Mouse (Mus musculus): ENCODE results near the gene Radil.

Gene Radil

GRCm38 (mm10) chr5:142545014-142545795 lies 5.7 kb downstream of the Radil start:
- in situ Hi-C loops (cut with MboI, MseI), result no loop called here

GRCm38 (mm10) chr5:142537286-142537685 lies 13.6 kb downstream of the Radil start:
- in situ Hi-C loops (cut with MboI, MseI), result no loop called here

DNA sequence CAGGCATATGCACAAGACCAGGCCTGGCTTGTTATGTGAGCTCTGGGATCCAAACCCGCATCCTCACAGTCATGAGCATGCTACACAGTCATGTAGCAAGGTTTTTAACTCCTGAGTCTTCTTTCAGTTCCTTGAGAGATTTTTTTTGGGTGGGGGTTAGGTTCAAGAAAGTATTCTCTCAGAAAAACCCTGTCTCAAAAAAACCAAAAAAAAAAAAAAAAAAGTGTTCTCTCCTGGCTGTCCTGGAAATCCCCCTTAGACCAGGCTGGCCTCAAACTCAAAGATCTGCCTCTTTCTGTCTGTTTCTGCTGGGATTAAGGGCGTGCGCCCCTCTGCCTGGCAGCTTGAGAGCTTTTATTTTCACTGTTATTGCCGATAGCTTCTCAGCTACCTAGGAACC lies 15.5 kb downstream of the Radil start:
- in situ Hi-C loops (cut with MboI, MseI), result no loop called here

GRCm38 (mm10) chr5:142529915-142530314 lies 21.0 kb downstream of the Radil start, which contains the start of gene Papolb:
Gene Papolb (minus strand): TSS chr5:142530076.
- in situ Hi-C loops (cut with MboI, MseI), result no loop called here

- in situ Hi-C loops (cut with MboI, MseI), result no loop called here
These were observed 26.0 kb downstream of the Radil start for GRCm38 (mm10) chr5:142524711-142525464.

DNA sequence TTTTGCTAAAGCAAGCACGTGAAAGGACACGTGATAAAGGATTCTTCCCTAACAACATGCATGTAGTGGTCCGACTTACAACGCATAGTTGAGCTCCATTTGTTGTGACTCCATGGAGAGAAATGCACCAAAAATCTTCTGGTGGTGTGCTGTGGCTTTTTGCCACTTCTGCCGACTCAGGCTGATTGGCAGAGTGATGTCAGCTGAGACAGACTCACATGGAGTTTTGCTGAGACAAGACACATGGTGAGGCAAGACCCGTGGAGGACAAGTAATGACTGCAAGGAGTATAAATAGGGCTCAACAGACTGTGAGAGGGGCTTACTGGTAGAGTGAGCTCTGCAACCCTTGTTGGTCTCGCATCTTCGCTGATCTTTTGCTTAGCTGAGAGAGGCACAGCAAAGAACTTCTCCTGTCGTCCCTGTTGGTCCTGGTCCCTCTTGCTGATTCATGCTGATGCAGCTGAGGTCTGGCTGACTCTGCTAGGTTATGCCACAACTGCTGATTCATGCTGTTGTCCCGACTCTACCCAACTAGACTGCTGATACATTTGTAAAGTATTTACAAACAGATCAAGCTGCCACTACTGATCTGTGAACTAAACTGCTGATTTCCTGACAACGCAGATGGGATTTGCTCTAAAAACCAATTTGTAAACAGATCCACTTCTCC lies 29.6 kb downstream of the Radil start:
- in situ Hi-C loops (cut with MboI, MseI), result no loop called here

DNA sequence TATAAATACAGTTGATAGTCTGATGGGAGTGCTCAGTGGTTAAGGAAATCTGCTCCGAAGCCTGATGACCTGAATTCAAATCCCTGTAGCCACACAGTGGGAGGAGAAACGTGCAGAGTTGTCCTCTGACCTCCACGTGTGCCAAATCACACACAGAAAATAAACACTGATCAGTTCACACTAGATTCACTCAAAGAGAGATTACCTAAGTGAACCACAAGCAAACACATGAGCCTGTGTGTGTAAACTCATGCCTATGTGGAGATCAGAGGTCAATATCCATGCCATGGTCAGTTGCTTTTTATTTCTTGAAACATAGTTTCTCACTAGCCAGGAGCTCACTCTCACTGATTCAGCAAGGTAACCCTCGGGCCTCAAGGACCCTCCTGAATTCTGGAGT lies 30.5 kb downstream of the Radil start:
- in situ Hi-C loops (cut with MboI, MseI), result no loop called here

DNA sequence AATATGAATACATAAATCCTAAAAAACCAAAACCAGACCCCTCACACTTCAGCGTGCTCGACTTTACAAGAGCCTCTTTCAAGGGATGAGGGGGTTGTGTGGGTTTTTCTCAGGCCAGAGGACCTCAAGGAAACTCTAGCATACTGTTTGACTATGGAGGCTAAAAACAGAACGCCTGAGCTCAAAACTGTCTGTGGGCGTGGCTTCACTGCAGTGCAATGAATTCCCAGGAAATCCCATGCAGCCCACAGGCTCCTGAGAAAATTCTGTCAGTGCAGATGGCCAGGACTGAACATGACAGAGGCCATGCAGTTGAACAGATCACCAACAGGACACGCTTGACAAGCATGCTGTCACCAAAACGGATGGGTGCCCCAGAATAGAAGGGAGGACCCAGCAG lies 31.9 kb downstream of the Radil start:
- in situ Hi-C loops (cut with MboI, MseI), result no loop called here

DNA sequence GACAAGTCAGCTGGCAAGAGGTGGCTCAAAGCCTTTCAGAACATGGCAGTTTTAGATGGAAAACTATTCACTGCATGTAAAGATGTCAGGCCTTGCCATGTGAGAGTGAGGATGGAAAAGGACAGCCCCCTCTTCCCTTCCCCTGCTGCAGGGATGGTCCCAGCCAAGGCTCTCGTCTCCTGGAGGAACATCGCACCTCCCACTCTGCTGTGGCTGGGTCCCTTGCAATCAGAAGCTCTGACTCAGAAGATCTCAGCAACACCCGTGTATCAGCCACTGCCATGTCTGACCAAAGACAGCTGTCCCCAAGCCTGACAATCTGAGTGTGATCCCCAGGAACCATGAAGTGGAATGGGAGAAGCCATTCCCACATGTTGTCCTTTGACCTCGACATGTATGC lies 38.8 kb downstream of the Radil start:
- in situ Hi-C loops (cut with MboI, MseI), result no loop called here

DNA sequence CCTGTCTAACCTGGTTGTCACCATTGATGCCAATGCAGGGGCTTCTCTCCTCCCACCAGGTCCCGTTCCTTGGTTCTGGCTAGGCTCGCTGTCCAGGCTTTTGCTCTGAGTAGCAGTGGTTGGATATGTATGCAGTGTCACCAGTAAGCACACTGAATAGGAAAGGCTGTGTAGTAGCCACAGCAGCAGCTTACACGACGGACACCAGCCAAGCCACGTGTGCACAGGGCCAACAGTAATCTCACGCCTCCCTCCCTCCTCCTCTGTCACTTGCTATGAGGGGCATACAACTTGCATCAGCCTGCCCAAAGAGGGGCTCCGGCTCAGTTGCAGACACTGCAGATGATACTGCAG lies 40.9 kb downstream of the Radil start:
- in situ Hi-C loops (cut with MboI, MseI), result no loop called here

- in situ Hi-C loops (cut with MboI, MseI), result no loop called here
These were observed 41.5 kb downstream of the Radil start for GRCm38 (mm10) chr5:142509141-142510060.

DNA sequence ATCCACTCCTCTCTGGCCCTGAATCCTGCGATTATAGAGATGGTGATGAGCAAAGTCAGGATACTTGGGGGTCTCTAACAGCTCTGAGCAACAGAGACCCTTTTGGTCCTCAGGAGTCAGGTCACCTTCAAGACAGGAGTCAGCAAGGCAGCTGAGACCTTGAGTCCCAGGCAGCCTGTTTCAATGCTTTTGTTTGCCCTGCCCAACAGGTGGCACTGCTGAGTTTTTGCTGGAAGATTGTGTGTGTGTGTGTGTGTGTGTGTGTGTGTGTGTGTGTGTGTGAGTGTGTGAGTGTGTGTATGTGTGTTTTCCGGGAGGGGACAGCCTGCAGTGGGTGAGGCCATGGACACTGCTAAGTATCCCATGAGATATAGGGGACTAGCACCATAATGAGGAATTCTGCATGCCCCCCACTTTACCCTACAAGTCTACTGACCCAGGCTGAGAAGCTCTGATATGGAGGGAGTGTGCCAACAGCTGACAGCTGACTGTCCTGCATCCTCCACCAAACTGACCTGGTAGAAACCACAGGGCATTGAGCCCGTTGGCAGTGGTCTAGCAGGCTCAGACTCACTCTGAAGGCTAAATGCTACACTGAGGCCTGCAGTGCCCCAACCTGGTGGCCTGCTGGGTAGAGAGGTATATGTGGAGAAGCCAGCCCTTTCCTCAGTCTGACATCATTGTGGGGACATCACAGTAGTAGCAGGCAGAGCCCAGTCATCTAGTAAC lies 45.0 kb downstream of the Radil start:
- in situ Hi-C loops (cut with MboI, MseI), result no loop called here

DNA sequence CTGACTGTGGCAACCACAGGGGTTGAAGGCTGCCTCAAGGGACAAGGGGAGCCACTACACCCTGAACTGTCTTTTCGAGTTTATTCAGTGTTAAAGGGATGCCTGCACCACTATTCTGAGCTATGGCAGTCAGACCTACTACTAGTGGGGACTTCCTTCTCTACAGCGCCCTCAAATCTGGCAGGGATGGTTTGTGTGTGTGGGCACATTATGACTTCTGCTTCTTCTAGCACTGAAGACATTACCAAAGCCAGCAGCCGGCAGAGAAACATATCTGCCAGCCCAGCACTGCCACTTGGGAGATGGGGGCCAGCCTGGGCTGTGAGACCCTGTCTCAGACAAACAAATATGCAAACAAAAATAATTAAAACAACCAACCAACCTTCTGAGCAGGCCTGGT lies 46.7 kb downstream of the Radil start:
- in situ Hi-C loops (cut with MboI, MseI), result no loop called here

DNA sequence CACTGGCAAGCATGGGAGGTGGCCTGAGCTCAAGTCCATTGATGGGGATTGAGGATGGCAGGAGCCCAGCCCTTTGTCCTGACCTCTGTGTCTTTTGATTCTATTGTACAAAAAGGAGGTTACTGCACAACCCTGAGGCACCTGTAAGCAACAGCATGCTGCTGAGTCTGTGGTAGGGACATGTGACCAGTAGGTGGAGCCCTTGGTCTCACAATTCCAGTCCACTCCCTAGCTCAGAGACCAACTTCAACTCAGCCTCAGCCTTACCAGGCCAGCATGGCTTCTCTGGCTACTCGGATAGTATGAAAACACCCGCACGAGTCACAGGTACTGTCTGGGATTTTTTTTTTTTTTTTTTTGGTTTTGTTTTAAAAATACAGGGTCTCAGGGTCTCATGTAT lies 48.5 kb downstream of the Radil start:
- in situ Hi-C loops (cut with MboI, MseI), result no loop called here

GRCm38 (mm10) chr5:142500918-142501317 lies 50.0 kb downstream of the Radil start:
- in situ Hi-C loops (cut with MboI, MseI), result no loop called here

DNA sequence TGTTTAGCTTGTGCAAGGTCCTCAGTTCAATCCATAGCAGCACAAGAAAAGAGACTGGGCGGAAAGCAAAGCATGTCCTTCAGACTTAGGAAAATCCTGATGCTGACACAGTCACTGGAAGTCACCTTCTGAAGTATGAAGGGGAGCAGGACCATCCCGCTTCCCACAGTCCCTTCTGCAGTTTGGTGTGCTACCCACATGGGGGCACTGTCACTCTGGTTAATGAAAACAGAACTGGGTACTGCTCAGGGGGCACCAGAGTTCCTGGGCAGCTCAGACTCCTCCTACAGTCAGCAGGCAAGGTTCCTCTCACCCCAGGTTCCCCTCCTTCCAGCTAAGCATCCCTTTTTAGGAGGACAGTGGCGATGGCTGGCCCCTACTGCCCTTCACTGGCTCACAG lies 51.9 kb downstream of the Radil start:
- in situ Hi-C loops (cut with MboI, MseI), result no loop called here

- in situ Hi-C loops (cut with MboI, MseI), result no loop called here
These were observed 55.4 kb downstream of the Radil start for GRCm38 (mm10) chr5:142495321-142496096.

- in situ Hi-C loops (cut with MboI, MseI), result no loop called here
These were observed 57.6 kb downstream of the Radil start for GRCm38 (mm10) chr5:142493307-142493706.

- in situ Hi-C loops (cut with MboI, MseI), result loop anchor here (10.0 kb wide), 1 partner anchor 715 kb away; no protein-coding TSS in a partner anchor
These were observed 60.8 kb downstream of the Radil start for GRCm38 (mm10) chr5:142489955-142490707.

All from T-helper 1 cell (primary cell).